Mouse (Mus musculus) heart, adult 2 months (tissue): ENCODE results near the gene Tmem79.
"Not testable (repeated sequence)": the region's sequence is repeated elsewhere in the genome, so short reads cannot be mapped to it uniquely, and the experiment has no call there.

ENCODE experiments used
- CTCF ChIP-seq: fragments of 200-600 bp; IDR thresholded peaks from 2 replicates; pipeline ENCODE4 v1.8.1; 2022; ENCODE audit warnings: antibody characterized with exemption, mild to moderate bottlenecking, moderate library complexity
- POLR2A ChIP-seq: fragments of 200-500 bp; IDR thresholded peaks from 2 replicates; pipeline ENCODE4 v1.6.1; 2011; ENCODE audit warnings: mild to moderate bottlenecking, low read depth, low read length, control low read depth; ENCODE audit not compliant: insufficient read depth

- TF ChIP-seq CTCF, POLR2A: not testable (repeated sequence)
These were observed 31.0 kb upstream of the Tmem79 start for GRCm38 (mm10) chr3:88366830-88367428.
